Mouse (Mus musculus): ENCODE measurements around the gene Traf4.
"Not testable (repeated sequence)": the region's sequence is repeated elsewhere in the genome, so short reads cannot be mapped to it uniquely, and the experiment has no call there.

The Traf4 gene

DNA sequence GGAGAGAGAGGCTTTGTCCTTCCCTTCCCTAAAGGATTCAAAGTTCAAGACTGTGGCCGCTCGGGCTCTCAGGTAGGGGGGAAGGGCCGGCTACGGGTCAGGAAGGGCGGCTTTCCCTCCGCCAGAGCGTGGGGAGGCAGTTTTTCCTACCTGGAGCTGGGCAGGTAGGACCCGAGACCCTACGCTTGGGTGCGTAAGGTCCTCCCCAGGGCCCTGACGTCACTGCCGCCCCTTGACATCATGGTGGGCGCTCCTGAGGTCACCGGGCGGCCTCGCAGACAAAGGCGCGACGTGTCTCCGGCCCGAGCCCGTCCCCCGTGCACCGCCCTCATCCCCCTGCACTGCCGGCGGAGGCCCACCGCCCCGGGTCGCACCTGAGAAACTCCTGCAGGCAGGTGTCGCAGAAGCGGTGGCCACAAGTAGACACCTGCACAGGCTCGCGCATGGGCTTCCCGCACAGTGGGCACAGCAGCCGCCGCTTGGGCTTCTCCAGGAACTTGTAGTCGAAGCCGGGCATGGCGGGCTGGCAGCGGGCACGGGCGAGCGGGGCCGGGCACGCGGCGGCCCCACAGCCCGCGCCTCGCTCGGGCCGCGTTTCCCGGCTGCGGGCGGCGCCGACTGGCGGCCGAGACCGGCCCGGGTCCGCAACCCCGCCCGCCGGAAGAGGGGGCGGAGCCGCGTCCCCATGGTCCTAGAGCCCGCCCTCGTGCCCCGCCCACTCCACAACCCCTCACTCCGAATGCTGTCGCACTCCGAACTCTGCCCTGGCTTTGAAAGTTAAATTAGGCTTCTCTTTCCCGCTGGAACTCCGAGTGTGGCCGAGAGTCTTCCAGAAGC is at the start of gene Traf4:
Gene Traf4, minus strand, starts transcription at position 666 of the 837 bp plus-strand sequence.
- DNase-seq: peak; percentile 93 to 95

DNA sequence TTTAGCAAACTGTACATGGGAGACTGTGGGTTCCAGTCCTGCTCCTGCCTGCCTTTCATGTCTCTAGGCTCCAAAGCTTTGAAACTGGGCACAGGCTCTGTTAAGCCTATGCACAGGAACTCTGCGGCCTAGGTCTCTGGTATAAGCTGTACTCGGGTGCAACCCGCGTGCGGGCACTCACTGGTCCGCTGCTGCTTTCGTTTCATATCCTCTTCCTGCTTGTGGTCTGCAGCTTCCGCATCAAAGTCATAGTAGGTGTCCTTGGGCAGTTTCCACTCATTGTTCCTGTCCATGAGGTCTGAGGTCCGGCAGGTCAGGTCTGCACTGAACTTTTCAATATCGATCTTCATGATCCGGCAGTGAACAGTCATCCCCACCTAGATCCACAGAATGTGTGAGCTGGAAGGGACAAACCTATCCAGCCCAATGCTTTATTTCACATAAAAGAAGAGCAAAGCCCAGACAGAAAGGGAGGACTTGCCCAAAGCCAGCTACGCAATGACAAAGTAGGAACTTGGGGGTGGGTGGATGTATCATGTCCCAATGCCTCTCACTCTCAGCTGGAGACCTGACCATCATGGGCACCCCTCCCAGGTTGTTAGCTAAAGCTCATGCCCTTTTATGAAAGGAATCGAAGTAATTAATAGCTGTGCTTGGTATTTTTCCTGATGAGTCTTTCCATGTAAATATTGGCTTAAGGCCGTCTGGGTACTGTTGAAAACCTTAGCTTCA is 47.9 kb upstream of the Traf4 start:
- no peak for DNase-seq

DNA sequence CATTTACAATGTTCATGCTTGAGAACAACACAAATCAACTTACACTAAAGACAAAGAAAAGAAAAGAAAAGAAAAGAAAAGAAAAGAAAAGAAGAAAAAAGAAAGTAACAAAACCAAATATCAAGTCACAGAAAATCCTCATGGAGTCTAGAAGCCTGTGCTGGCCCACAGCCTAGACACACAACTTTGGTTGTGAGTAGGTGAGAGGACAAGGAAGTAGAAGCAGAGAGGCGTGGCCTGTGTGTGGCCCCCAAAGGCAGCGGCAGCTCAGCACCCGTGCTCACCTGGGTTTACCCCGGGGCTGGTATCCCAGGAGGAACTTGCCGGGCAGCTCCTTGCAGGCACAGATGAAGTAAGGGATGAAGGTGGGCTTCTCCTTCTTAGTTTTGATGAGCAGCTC is 46.1 kb upstream of the Traf4 start:
- no peak for DNase-seq

DNA sequence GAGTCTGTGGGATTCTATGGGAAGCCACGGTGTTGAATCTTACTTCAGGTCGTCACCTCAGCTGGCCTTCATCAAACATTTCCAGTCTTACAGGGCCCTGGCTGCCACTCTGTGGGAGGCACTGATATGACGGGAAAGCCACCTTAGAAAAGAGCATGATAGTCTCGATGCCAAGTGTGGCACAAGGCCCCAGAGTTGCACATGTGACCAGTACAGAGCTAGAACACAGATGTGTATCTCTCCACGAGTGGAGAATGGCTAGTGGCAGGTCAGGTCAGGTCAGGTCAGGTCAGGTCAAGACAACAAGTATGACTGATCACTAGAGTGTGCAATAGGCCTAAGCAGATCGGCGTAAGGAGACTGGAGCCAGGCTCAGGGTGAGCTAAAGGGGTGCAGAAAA is 45.2 kb upstream of the Traf4 start:
- no peak for DNase-seq

DNA sequence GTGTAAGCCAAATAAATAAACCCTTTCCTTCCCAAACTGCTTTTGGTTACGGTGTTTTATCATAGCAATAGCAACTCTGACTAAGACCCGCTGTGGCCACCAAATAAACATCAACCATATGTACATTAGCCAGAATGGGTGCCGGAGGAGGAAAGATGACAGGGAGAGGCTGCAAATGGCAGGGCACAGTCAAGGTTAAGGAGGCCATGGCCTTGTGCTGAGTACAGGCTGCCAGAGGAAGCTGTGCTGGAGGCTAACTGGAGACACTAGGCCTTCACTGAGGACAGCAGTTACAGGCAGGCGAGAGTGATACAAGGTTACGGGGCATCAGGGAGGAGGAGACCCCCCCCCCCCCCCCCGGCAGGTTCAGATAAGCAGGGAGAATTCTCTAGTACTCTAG is 44.5 kb upstream of the Traf4 start:
- no peak for DNase-seq

DNA sequence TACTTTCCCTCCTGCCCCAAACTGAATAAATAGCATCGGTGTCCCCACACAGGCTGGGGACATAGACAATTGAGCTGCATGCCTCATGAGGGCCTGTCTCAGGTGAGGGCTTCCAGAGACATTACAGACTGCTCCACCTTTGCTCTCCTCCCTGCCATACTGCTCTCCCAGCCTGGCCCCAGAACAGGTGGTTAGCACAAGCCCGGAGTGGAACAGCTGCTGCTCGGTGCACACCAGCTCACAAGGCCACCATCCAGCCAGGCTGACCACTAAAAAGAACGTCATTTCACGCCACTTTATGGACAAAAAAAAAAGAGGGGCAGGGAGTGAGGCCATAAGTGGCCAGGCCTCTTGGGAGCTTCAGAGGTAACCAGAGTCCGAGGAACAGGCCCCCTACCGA is 41.8 kb upstream of the Traf4 start:
- DNase-seq: no peak

DNA sequence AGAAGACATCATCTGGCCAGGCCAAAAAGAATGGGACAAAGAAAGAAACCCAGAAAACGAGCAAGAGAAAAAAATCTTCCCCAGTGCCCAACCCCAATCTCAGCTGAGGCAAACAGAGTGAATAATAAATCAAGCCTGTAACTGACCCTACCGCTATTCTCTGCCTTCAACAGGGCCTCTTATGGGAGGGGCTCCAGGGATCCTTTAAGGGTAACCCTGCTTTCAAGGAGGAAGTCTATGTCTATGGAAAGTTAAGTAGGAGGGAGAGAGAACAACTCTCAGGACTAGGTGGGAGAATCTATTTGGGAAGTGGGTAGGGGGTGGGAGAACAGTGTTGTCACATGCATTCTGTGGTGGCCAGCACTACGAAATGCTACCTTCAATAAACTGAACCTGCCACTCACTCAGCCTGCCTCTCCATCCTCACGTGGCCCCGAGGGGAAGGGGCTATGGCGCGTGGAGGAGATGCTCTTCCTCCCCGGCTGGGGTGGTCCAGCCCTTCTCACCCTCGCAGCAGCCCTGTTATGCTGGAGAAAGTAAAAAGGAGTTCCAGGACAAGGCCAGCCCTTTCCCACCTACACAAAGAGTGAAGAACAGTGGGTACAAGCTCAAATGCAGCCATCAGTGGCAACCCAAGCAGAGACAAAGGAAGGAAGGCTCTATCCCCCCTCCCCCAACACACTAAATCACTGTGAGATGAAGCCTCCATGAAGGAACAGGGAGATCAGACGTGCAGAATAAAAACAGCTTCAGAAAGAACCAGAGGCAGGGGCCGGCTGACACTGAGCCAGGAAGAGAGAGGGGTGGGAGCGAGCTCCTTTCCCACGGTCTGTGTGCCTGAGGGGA is 40.2 kb upstream of the Traf4 start:
- DNase-seq: no peak

DNA sequence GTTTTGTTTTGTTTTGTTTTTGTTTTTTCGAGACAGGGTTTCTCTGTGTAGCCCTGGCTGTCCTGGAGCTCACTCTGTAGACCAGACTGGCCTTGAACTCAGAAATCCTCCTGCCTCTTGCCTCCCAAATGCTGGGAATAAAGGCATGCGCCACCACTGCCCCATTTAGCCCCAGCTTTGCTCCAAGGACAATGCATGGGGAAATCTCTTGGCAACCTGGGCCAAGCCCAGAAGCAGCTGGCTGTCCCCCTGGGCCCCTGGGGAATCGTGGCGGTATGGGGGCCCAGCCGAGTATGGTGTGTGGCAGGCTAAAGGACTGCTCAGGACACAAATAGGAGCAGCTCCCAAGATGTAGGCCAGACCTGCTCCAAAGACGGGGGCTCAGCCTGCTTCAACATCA is 38.9 kb upstream of the Traf4 start:
- no peak for DNase-seq

DNA sequence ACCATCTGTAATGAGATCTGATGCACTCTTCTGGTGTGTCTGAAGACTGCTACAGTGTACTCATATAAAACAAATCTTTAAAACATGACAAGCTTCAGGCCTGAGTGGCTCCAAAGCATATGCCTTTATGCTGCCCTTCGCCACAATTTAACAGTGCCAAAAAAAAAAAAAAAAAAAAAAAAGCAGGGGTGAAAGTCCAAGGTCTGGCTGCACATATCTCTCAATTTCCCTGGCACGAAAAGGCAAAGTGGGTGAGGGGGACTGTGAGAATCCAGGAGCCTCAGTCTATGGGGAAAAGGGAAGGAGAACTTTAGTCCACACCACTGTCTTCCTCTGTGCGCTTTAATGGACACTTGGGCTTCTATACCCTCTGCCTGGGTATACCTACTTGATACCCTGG is 37.0 kb upstream of the Traf4 start:
- no peak for DNase-seq

DNA sequence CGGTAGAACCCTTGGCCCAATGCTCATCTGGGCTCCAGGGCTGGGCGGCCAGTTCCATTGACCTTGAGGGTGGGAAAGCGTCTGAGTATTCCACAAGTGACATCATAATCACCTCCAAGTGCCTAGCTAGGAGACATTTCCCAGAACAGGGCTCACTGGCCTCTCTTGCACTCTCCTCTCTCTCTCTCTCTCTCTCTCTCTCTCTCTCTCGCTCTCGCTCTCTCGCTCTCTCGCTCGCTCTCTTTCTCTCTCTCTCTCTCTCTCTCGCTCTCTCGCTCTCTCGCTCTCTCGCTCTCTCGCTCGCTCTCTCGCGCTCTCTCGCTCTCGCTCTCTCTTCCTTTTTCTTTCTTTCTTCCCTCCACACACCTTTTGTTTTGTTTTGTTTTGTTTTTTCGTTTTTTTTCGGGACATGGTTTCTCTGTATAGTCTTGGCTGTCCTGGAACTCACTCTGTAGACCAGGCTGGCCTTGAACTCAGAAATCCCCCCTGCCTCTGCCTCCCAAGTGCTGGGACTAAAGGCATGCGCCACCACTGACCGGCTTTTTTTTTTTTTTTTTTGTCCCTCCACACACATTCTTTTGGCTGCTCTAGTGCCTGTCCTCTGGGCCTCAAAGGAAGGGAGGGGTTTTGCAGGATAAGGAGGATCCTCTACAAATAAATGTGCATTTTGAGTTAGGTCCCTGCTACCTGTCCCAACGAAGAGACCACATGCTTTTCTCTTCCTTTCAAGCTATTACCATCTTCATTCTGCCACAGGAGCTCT is 29.9 kb upstream of the Traf4 start:
- no peak for DNase-seq

DNA sequence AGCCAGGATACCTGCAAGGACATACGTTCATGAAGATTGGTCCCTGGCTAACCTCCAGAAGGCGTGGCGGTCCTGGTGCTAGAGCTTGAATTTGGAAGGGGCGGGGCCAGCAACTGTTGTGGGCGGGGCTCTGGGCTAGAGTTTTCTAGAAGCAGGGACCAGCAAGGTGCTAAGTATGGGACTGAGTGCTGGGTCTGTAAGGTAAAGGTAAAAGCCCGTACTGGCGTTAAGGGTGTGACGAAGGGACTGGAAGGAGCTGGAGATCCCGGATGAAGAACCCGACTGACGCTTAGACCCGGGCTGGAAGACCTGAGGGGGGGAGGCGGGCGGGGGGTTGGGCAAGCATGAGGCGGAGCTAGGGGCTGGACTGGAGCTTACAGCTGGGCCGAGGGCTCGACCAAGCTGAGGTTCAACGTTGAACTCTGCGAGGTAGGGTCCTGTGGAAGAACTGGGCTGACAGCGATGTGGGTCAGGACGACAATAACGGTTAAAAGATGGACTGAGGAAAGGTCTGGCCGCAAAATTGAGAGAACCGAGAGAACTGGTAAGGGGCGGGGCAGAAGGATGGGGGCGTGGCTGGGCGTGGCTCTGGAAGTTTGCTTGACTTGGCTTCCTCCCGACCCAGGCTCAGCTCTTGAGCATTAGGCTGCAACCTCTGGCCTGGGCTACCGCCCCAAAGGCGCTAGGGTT is 29.2 kb upstream of the Traf4 start:
- peak; percentile 90 to 92 for DNase-seq

DNA sequence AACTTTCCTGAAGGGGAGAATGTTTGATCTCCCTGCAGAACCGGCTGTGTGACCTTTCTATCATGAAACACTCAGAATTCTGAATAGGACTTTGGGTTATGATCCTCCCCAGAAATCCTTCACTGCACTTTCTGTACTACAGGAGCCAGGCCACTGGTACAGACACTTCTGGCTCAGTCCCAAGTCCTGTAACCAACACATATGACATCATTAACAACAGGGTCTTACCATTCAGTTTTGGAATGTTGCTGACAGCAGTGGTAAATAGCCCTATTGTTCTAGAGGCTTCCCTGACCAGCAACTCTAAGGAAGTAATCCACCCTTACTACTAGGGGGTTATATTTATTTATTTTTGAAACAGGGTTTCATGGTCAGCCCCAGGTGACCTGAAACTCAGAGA is 27.7 kb upstream of the Traf4 start, which contains the start of gene Proca1:
Gene Proca1, plus strand, starts transcription at position 280 of the 400 bp plus-strand sequence.
- no peak for DNase-seq

DNA sequence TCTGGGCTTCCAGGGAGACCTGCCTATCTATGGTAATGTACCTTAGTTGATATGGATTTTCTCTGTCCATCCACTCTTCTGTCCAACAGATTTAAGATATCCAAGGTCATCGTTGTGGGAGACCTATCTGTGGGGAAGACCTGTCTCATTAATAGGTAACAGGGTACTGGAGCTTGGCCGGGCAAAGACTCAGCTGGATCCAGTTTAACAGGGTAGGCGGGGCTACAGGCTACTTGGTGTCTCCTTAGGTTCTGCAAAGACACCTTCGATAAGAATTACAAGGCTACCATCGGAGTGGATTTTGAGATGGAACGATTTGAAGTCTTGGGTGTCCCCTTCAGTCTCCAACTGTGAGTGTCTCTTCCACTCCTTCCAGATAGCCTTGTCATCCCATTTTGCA is 24.7 kb upstream of the Traf4 start:
- peak; percentile 58 to 76 for DNase-seq

DNA sequence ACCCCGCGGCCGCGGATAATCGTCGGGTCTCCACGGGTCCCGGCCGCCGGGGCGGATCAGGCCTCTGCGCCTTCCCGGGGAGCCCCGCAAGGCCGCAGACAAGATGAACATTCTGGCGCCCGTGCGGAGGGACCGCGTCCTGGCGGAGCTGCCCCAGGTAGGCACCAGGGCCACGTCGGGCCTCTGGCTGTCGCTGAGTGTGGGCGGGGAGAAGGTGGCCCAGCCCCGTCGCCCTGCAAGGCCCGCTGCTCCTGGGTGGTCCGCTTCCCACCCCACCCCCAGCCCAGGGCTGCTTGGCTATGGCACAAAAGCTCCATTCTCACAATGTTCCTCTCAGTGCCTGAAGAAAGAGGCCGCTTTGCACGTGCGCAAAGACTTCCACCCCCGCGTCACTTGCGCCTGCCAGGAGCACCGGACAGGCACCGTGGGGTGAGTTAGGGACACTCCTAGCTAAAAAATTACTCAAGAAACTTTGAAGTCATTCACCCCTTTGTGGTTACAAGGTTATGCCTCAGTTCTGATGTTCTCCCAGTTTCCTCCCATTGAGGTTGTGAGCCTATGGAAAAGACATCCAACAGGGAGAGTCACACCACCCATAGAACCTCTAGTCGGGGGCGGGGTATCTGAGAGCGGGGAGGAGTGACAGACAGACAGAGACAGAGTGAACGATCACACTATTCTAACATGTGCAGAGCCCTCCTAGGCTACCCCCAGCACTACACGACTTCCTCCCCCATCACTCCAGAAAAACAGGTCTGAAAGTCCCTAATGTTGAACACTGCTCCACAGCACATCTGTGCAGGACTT is 24.0 kb upstream of the Traf4 start:
- peak; percentile 89 to 94 for DNase-seq

DNA sequence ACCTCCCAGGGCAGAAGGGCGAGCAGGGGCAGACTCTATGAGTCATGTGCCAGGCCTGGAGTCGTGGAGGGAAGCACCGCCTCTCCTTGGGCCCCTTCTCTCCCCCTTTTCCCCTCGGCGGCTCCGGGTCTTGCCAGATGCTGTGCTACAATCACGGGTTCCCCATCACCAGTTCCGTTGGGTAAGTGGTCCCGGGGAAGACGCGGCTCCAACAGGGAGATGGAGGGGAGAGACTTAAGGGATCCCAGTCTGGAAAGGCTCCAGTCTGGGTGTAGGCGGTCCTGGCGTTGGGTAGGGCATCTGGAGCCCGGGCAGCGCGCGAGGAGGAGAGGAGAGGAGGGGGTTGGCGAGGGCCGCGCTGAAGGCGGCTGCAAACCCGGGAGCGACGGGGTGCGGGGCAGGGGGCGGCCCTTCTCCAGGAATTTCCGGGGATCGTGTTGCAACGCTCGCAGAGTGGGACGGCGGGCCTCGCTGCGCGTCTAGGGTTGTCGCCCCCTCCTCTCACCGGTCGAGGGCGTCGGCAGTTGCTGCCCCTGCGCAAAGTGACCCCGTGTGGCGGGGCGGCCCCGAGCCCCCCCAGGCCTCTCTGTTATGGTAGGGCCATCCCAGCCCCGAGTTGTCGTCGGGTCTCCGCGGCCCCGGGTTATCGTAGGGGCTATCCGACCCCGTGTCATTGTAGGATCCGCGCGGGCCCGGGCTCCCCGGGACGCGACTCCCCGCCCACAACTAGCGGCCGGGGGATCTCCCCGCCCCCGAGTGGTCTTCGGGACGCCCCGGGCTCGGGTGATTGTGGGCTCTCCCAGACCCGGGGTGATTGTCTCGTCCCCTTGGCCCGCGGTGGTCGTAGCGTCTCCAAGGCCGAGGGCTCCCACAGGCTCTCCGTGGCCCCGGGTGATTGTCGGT is 23.2 kb upstream of the Traf4 start, which contains the start of gene Rab34:
Gene Rab34, plus strand, starts transcription at position 100 of the 903 bp plus-strand sequence.
- peak; percentile 89 to 93 for DNase-seq

DNA sequence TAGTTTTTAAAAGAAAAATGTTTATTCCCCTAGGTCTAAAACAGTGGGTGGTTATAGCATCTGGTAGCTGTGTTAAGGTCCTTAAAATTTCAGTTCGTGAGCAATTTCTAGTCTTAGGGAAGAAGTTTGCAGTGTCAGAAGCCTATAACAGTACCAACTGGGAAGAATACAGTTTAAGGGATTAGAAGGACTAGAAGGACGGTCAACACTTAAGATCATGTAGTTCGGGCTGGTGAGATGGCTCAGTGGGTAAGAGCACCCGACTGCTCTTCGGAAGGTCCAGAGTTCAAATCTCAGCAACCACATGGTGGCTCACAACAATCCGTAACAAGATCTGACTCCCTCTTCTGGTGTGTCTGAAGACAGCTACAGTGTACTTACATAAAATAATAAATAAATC is 19.3 kb upstream of the Traf4 start:
- DNase-seq: not testable (repeated sequence)

DNA sequence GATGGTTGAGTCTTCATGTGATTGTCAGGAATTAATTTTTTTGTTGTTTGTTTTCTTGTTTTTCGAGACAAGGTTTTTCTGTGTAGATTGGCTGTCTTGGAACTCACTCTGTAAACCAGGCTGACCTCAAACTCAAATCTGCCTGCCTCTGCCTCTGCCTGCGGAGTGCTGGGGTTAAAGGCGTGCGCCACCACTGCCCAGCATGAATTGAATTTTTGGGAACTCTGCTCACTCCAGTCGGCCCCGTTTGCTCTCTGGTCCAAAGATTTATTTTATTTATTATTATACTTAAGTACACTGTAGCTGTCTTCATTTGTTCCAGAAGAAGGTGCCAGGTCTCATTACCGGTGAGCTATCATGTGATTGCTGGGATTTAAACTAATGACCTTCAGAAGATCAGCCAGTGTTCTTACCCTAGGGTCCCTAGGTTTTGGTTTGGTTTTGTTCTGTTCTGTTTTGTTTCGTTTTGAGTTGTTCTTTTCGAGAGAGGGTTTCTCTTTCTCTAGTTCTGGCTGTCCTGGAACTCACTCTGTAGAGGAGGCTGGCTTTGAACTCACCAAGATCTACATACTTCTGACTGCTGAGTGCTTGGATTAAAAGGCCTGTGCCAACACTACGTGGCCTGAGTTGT is 18.6 kb upstream of the Traf4 start:
- DNase-seq: no peak

DNA sequence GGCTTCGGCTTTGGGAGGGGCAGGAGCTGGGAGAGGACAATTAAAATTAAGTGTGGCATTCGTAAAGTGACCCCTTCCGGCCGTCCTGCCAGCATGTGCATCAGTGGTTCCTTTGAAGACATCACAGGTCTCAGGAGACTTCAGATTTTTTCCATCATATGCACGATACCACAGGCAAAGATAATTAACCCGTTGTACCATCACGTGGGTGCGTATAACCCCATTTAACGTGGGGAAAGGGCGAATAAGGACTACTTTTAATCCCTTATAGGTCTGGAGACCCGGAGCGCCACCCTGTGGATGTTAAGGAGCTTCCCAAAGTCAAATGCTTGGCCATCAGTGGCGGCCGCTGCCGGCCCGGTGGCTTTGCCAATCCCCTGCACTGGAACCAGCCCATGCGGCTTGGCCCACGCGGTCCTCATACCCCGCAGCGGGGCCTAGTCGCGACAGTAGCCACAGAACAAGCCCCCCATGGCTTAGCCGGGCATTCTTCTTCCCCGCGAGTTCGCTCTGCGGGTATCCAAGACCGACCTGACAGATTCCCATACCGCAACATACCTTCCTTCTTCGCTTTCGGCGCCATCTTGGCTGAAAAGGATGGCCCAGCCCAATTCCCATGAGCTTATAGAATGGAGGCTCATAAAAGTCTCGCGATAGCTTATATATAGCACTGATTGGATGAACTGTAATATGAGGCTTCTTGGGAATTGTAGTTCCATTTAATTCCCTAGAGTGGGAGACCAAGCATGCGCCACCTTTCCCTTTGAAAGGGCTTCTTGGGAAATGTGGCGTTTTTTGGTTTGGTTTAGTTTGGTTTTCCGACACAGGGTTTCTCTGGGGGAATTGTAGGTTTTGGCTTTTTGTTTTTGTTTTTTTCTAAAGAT is 17.8 kb upstream of the Traf4 start, which contains the start of gene Rpl23a:
Gene Rpl23a, minus strand, starts transcription at position 624 of the 884 bp plus-strand sequence.
- peak; percentile 78 to 88 for DNase-seq
